Mouse (Mus musculus) limb, embryonic 14.5 days (tissue): ENCODE data around the gene Vnn3. TPM values are rescaled to one million over a fixed set of nuclear protein-coding genes. Genes with fewer than 3 reads are reported as not detected.

Experiments used
- ATAC-seq: fragments of 200-750 bp; cut with Nextera tagmentation; 2 replicates; pipeline ENCODE4 v1.8.0; 2017; ENCODE audit warnings: low read depth, moderate number of reproducible peaks, moderate TSS enrichment; ENCODE audit not compliant: low FRiP score
- DNase-seq: peaks from one replicate; pipeline ENCODE4 v3.0.0-alpha.2; 2015; ENCODE audit warnings: low spot score
- H3K27ac ChIP-seq: fragments of 300-500 bp; sonication (generic); replicated peaks from 2 replicates; pipeline ENCODE4 v1.5.1; 2014; ENCODE audit warnings: low read depth, mild to moderate bottlenecking, low read length, moderate library complexity, mixed read lengths
- H3K27me3 ChIP-seq: fragments of 300-500 bp; sonication (generic); 2 replicates; pipeline ENCODE4 v1.6.1; 2014; ENCODE audit warnings: low read length, mixed read lengths; ENCODE audit not compliant: control insufficient read depth, insufficient read depth
- H3K36me3 ChIP-seq: fragments of 300-500 bp; sonication (generic); 2 replicates; pipeline ENCODE4 v1.6.1; 2014; ENCODE audit warnings: mild to moderate bottlenecking, low read length, moderate library complexity, mixed read lengths; ENCODE audit not compliant: control insufficient read depth, insufficient read depth
- H3K4me1 ChIP-seq: fragments of 300-500 bp; sonication (generic); 2 replicates; pipeline ENCODE4 v1.6.1; 2014; ENCODE audit warnings: antibody characterized with exemption, low read length, mixed read lengths; ENCODE audit not compliant: control insufficient read depth, insufficient read depth
- H3K4me2 ChIP-seq: fragments of 300-500 bp; sonication (generic); replicated peaks from 2 replicates; pipeline ENCODE4 v1.6.1; 2014; ENCODE audit warnings: low read depth, mild to moderate bottlenecking, low read length, moderate library complexity; ENCODE audit not compliant: severe bottlenecking
- H3K4me3 ChIP-seq: fragments of 300-500 bp; sonication (generic); replicated peaks from 2 replicates; pipeline ENCODE4 v1.5.1; 2014; ENCODE audit warnings: low read length
- H3K9ac ChIP-seq: fragments of 300-500 bp; sonication (generic); 2 replicates; pipeline ENCODE4 v1.6.1; 2014; ENCODE audit warnings: mild to moderate bottlenecking, low read depth, low read length, moderate library complexity; ENCODE audit not compliant: severe bottlenecking
- H3K9me3 ChIP-seq: fragments of 300-500 bp; sonication (generic); 2 replicates; pipeline ENCODE4 v1.6.1; 2016; ENCODE audit warnings: low read length; ENCODE audit not compliant: control insufficient read depth
- POLR2A ChIP-seq: fragments of 200-500 bp; IDR thresholded peaks from 2 replicates; pipeline ENCODE4 v1.8.0; 2012; ENCODE audit warnings: inconsistent platforms, mild to moderate bottlenecking, moderate library complexity, borderline replicate concordance; ENCODE audit not compliant: insufficient read depth, insufficient read length; ENCODE audit errors: extremely low read depth
- WGBS: fragments of 180-500 bp; shearing (Covaris S2); extraction: QIAGEN DNeasy Blood & Tissue Kit; methylation state at CpG from one replicate; pipeline ENCODE4 v1.1.7; 2014; 5-methylcytosine and 5-hydroxymethylcytosine counted together
- polyA plus RNA-seq, 2 experiments: library from polyadenylated mRNA; depleted of rRNA in 1 of 2; stranded (reverse) in 1 of 2; unstranded in 1 of 2; fragments of >200 nt; fragmentation: Nextera tagmentation in 1 of 2; extraction: Ambion mirVana in 1 of 2; gene quantifications; 2 replicates each; pipeline versions ENCODE4 v1.2.1 to v1.2.3; 2012 to 2014

The Vnn3 gene
- polyA plus RNA-seq, 2 experiments, result 0.08 to 0.23 TPM

DNA sequence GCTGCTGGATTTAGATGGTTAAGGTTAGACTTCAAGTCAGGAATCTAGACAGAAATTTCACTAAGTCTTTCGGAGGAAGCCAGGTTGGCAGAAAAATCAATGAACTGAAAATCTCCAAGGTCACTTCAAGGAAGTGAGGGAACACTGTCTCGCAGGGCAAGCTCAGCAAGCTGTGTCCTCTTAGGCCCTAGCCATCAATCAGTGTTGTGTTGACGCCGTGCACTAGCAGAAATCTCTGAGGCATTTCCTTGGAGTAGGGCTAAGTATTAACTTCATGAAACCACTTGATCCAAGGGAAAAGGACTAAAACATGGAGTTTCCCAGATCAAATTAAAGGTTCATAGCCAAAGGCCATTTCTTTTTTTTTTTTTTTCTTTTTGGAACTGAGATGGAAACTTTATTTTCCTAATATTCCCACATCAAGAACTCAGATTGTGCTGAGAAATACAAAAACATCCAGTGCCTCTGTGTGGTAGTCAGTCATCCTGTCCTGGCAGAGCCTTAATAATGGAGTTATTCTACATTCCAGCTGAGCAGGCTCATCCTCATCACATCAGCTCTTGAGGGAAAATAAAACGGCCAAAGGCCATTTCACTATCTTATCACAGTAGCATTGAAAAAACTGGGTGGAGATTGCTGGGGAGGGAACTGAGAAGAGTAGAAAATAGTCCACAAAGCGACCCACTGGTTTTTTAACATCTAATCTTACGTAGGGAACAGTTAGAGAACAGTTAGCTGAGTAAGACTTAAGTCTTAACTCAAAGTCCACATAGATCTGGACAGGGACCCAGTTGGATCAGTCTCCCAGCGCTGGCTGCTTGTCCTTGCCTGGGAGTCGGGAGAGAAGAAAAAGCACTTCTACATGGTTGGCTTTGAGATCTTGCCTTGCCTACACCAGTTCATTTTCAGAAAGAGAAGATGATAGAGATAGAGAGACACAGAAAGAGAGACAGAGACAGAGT, 15.0 kb upstream of the Vnn3 start:
- ATAC-seq, result no peak

DNA sequence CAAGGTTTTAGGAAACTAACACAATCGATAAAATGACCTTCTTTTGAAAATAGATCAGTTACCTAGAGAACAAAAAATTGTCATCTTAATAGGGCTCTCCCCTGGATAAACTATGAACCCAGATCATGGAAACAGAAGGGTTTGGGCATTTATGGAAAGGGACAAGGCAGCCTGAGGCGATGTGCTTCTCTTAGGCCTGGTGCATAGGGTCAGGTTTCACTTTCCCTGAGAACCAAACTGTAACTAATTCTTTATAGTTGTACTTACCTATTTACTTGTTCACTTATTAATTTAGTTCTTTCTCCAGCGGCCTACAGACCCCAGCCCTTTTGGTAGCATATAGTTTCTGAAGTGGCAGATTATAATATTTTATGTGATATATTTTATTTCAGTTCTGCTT, 14.1 kb upstream of the Vnn3 start:
- no peak for ATAC-seq
- Histone ChIP-seq H3K4me3 (no peak overlapping the region), H3K27me3 (no peaks in the 10 kb centered on the region), H3K9me3 (no peaks in the 10 kb centered on the region), H3K36me3 (no peaks in the 10 kb centered on the region), H3K4me2 (no peak overlapping the region), H3K4me1 (no peaks in the 10 kb centered on the region), H3K27ac (no peak overlapping the region), H3K9ac (no peak overlapping the region)
- 53% methylated on average over 3 of the region's 3 CpGs for WGBS
- DNase-seq, result no peak
- no peak for TF ChIP-seq POLR2A

More for the DNA sequence above, 15.0 kb upstream of the Vnn3 start:
- H3K9me3 ChIP-seq, result no peaks in the 10 kb centered on the region
- H3K4me3 ChIP-seq, result no peak overlapping the region
- no peaks in the 10 kb centered on the region for H3K36me3 ChIP-seq
- H3K27ac ChIP-seq, result no peak overlapping the region
- TF ChIP-seq POLR2A, result no peak
- WGBS, result 79% methylated on average over 9 of the region's 9 CpGs
- no peak overlapping the region for H3K4me2 ChIP-seq
- no peak for DNase-seq
- no peaks in the 10 kb centered on the region for H3K4me1 ChIP-seq
- no peaks in the 10 kb centered on the region for H3K27me3 ChIP-seq
- H3K9ac ChIP-seq, result no peak overlapping the region

DNA sequence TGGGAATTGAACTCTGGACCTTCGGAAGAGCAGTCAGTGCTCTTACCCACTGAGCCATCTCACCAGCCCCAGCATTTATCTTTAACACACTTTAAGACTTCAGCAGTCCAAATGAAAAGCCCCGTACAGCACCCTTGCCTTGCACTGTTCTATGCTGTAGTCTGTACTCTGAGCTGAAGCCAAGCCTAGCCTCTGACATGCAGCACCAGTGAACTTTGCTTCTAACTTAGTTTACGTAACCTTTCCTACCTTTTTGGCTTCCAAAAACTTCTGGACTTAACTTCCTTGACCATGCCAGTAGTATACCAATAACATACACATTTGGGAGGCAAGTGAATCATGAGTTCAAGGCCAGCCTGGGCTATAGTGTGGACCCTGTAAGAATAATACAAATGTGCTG, 12.4 kb upstream of the Vnn3 start:
- Histone ChIP-seq H3K36me3 (no peaks in the 10 kb centered on the region), H3K9me3 (no peaks in the 10 kb centered on the region), H3K4me3 (no peak overlapping the region), H3K4me1 (no peaks in the 10 kb centered on the region), H3K4me2 (no peak overlapping the region), H3K27me3 (no peaks in the 10 kb centered on the region), H3K27ac (no peak overlapping the region), H3K9ac (no peak overlapping the region)
- DNase-seq (no peak), ATAC-seq (no peak)
- TF ChIP-seq POLR2A, result no peak
- WGBS, result 92% methylated on average over 3 of the region's 3 CpGs

DNA sequence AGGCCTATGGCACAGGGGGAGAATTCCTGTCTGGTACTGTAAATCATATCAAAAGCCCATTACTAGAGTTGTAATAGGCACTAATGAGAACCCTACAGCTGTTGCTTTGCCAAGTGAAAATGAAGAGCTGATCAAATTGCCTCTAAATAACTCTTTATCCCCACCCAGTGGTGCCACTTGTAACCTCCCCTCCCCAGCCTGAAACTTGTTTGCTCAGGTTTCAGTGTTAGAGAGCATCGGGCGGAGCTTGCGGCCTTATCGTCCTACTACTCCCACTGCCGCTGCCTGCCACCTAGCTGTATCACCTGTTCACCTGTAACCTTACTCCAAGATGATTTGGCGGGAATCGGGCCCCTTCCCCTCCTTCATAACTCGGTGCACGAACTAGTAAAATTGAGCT, 11.9 kb upstream of the Vnn3 start:
- DNase-seq (peak; percentile 22), ATAC-seq (no peak)
- H3K4me3 ChIP-seq, result no peak overlapping the region
- no peaks in the 10 kb centered on the region for H3K4me1 ChIP-seq
- WGBS, result 43% methylated on average over 9 of the region's 9 CpGs
- no peak overlapping the region for H3K9ac ChIP-seq
- no peaks in the 10 kb centered on the region for H3K27me3 ChIP-seq
- no peak for TF ChIP-seq POLR2A
- no peaks in the 10 kb centered on the region for H3K36me3 ChIP-seq
- H3K4me2 ChIP-seq, result no peak overlapping the region
- no peaks in the 10 kb centered on the region for H3K9me3 ChIP-seq
- no peak overlapping the region for H3K27ac ChIP-seq

DNA sequence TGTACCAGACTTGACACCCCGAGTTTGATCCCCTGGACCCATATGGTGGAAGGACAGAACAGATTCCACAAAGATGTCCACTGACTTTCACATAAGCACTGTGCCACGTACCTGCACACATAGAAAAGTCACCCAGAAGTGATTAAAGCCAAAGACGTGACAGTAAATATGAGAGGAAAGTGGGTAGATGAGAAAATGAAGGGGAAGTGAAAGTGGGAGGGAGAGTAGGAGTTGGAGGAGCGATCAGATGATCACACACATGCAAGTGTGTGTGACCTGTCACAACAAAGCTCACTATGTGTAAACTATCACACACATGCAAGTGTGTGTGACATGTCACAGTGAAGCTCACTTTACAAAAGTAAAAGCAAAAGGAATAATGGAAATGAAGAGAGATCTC, 10.8 kb upstream of the Vnn3 start:
- Histone ChIP-seq H3K36me3 (no peaks in the 10 kb centered on the region), H3K9ac (no peak overlapping the region), H3K27me3 (no peaks in the 10 kb centered on the region), H3K4me2 (no peak overlapping the region), H3K27ac (no peak overlapping the region), H3K9me3 (no peaks in the 10 kb centered on the region), H3K4me3 (no peak overlapping the region), H3K4me1 (no peaks in the 10 kb centered on the region)
- WGBS, result 74% methylated on average over 4 of the region's 4 CpGs
- TF ChIP-seq POLR2A, result no peak
- ATAC-seq (no peak), DNase-seq (no peak)

DNA sequence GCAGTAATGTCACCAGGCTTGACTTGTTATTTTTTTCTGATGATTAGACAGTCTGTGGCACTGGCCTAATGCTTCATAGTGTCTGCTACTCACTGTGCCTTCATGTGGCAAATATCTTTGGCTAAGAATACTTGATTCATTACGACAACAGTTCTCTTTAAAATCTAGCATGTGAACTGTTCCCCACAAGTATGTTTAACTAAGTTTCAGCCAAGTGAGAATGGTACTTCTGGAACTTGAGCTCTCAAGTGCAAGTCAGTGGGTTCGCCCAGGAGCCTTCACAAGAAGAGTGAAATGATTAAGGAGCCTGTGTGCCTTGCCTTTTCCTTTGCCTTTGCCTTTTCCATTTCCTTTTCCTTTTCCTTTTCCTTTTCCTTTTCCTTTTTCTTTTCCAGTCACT, 834 bp downstream of the Vnn3 start:
- WGBS, result 75% methylated on average over 2 of the region's 2 CpGs
- ATAC-seq, result no peak
- Histone ChIP-seq H3K4me1 (no peaks in the 10 kb centered on the region), H3K36me3 (no peaks in the 10 kb centered on the region), H3K4me3 (no peak overlapping the region), H3K27ac (no peak overlapping the region), H3K9me3 (no peaks in the 10 kb centered on the region), H3K9ac (no peak overlapping the region), H3K27me3 (no peaks in the 10 kb centered on the region), H3K4me2 (no peak overlapping the region)
- no peak for TF ChIP-seq POLR2A
- DNase-seq, result no peak
